In the genomic region with DNA sequence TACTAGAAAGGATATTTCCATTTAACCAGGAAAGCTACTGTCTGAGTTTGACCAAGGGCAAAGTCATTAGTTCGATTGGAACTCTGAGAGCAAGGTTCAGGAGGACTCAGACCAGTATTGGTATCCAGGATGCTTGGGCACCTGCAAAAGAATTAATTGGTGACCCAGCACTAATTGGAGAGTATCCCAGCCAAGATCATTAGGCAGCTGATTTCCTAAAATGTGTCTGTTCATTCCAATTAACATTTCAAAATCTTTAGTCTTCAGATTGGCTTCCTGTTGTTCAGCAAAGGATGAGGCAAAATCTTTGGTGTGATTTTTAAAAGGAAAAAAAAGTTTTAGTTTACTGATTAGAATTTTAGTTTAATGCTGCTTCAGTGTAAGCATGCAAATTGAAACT, we compare ENCODE assay signal across 28 mouse cellular contexts.
"Had no signal": no experiment of that assay in that cellular context is flagged by ENCODE, and none has a peak within 500 bp of the region (broad histone marks: within the 10 kb centered on the region; RNA-seq: fewer than 3 reads in every experiment).

No protein-coding gene starts in this region.

- H3K27ac ChIP-seq: gastrocnemius, adult 2 months; heart, embryonic 10.5 days; heart, embryonic 13.5 days; heart, embryonic 15.5 days; hindbrain, embryonic 13.5 days; hindbrain, embryonic 15.5 days; hindbrain, postnatal 0 days; kidney, embryonic 15.5 days; kidney, postnatal 0 days; layer of hippocampus, adult 2 months; left cerebral cortex, adult 2 months; limb, embryonic 10.5 days; limb, embryonic 12.5 days; liver, embryonic 13.5 days; liver, embryonic 15.5 days had no signal

- H3K4me3 ChIP-seq: gastrocnemius, adult 2 months; heart, embryonic 10.5 days; heart, embryonic 13.5 days; heart, embryonic 15.5 days; hindbrain, embryonic 13.5 days; hindbrain, embryonic 15.5 days; kidney, embryonic 15.5 days; layer of hippocampus, adult 2 months; left cerebral cortex, adult 2 months; limb, embryonic 10.5 days; limb, embryonic 12.5 days; liver, embryonic 13.5 days; liver, embryonic 15.5 days had no signal

- H3K4me1 ChIP-seq: heart, embryonic 10.5 days; heart, embryonic 13.5 days; heart, embryonic 15.5 days; hindbrain, embryonic 13.5 days; hindbrain, embryonic 15.5 days; kidney, embryonic 15.5 days; limb, embryonic 10.5 days; limb, embryonic 12.5 days; liver, embryonic 13.5 days; liver, embryonic 15.5 days had no signal

- H3K27me3 ChIP-seq: heart, embryonic 13.5 days; heart, embryonic 15.5 days; hindbrain, embryonic 13.5 days; hindbrain, embryonic 15.5 days; kidney, embryonic 15.5 days; limb, embryonic 12.5 days; liver, embryonic 13.5 days; liver, embryonic 15.5 days had no signal

- H3K4me2 ChIP-seq: heart, embryonic 13.5 days; heart, embryonic 15.5 days; hindbrain, embryonic 13.5 days; hindbrain, embryonic 15.5 days; kidney, embryonic 15.5 days; limb, embryonic 12.5 days; liver, embryonic 11.5 days; liver, embryonic 13.5 days; liver, embryonic 15.5 days had no signal

- H3K36me3 ChIP-seq: heart, embryonic 10.5 days; heart, embryonic 13.5 days; heart, embryonic 15.5 days; hindbrain, embryonic 13.5 days; hindbrain, embryonic 15.5 days; kidney, embryonic 15.5 days; limb, embryonic 10.5 days; limb, embryonic 12.5 days; liver, embryonic 13.5 days; liver, embryonic 15.5 days had no signal

- H3K9ac ChIP-seq: heart, embryonic 13.5 days; heart, embryonic 15.5 days; hindbrain, embryonic 13.5 days; hindbrain, embryonic 15.5 days; kidney, embryonic 15.5 days; limb, embryonic 12.5 days; liver, embryonic 13.5 days; liver, embryonic 15.5 days had no signal

- DNase-seq: gastrocnemius, adult 2 months; gastrocnemius, postnatal 10 days; gastrocnemius, postnatal 25 days; heart, adult 18-20 months; heart, postnatal 14 days; heart, postnatal 36 days; kidney, adult 11 months; kidney, adult 2 months; kidney, postnatal 14 days; kidney, postnatal 36 days; layer of hippocampus, postnatal 36 days; liver; liver, embryonic 13.5 days had no signal

- H3K9me3 ChIP-seq: heart, embryonic 10.5 days; heart, embryonic 13.5 days; heart, embryonic 15.5 days; hindbrain, embryonic 13.5 days; hindbrain, embryonic 15.5 days; kidney, embryonic 15.5 days; limb, embryonic 10.5 days; limb, embryonic 12.5 days; liver, embryonic 13.5 days; liver, embryonic 15.5 days had no signal

- ATAC-seq: hindbrain, postnatal 0 days; intestine, embryonic 16.5 days had no signal
